Mouse (Mus musculus) midbrain, embryonic 16.5 days (tissue): ENCODE measurements at regions not wholly inside any gene's neighbourhood (a gene's known extent, or its start where the extent isn't known, plus 50 kb on each side); places are given as distances from the start of the nearest gene placed in this dataset.

Source experiments
- ATAC-seq: fragments of 200-750 bp; cut with Nextera tagmentation; 2 replicates; pipeline ENCODE4 v1.8.0; 2017; ENCODE audit warnings: moderate TSS enrichment
- H3K27ac ChIP-seq: fragments of 300-500 bp; sonication (generic); 2 replicates; pipeline ENCODE4 v1.5.1; 2014; ENCODE audit warnings: mild to moderate bottlenecking, low read length, mixed read lengths
- H3K27me3 ChIP-seq: fragments of 300-500 bp; sonication (generic); 2 replicates; pipeline ENCODE4 v1.6.1; 2014; ENCODE audit warnings: low read depth, low read length, mixed read lengths; ENCODE audit not compliant: control insufficient read depth, insufficient read depth
- H3K36me3 ChIP-seq: fragments of 300-500 bp; sonication (generic); 2 replicates; pipeline ENCODE4 v1.6.1; 2014; ENCODE audit warnings: mild to moderate bottlenecking, low read length, moderate library complexity, mixed read lengths; ENCODE audit not compliant: control insufficient read depth, insufficient read depth
- H3K4me1 ChIP-seq: fragments of 300-500 bp; sonication (generic); 2 replicates; pipeline ENCODE4 v1.6.1; 2014; ENCODE audit warnings: mild to moderate bottlenecking, low read length, mixed read lengths; ENCODE audit not compliant: control insufficient read depth, insufficient read depth
- H3K4me2 ChIP-seq: fragments of 300-500 bp; sonication (generic); 2 replicates; pipeline ENCODE4 v1.6.1; 2014; ENCODE audit warnings: mild to moderate bottlenecking, low read length, mixed read lengths
- H3K4me3 ChIP-seq: fragments of 300-500 bp; sonication (generic); 2 replicates; pipeline ENCODE4 v1.5.1; 2014; ENCODE audit warnings: low read depth, mild to moderate bottlenecking, low read length, moderate library complexity, mixed read lengths
- H3K9ac ChIP-seq: fragments of 300-500 bp; sonication (generic); 2 replicates; pipeline ENCODE4 v1.6.1; 2014; ENCODE audit warnings: low read depth, low read length, mixed read lengths
- H3K9me3 ChIP-seq: fragments of 300-500 bp; sonication (generic); replicated peaks from 2 replicates; pipeline ENCODE4 v1.6.1; 2014; ENCODE audit warnings: mild to moderate bottlenecking, low read length, mixed read lengths; ENCODE audit not compliant: control insufficient read depth, poor library complexity, severe bottlenecking
- WGBS: fragments of 180-500 bp; shearing (Covaris S2); extraction: QIAGEN DNeasy Blood & Tissue Kit; methylation state at CpG from one replicate; pipeline ENCODE4 v1.1.7; 2014; 5-methylcytosine and 5-hydroxymethylcytosine counted together

DNA sequence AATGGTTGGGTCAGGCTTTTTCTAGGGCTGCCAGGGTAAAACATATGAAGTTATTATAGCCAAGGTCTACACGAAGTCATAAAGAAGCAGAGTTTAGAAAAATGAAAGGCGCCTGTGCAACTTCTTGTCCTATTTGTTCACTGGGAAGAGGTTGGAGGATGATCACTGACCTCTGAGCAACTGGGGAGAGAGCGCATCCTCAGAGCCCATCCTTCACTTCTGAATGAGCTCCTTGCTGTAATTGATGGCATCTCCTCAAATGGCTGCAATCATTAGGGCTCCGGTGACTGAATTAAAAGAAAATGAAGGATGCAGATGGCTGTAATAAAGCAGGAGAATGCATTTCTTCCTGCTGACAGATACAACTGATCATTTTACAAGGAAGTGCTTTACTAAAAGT, 1117.4 kb upstream of the Nudt12 start:
- no peak for ATAC-seq
- Histone ChIP-seq H3K9ac (no peak overlapping the region), H3K36me3 (no peaks in the 10 kb centered on the region), H3K4me2 (no peak overlapping the region), H3K9me3 (no peaks in the 10 kb centered on the region), H3K4me3 (no peak overlapping the region), H3K27ac (no peak overlapping the region), H3K4me1 (no peaks in the 10 kb centered on the region), H3K27me3 (no peaks in the 10 kb centered on the region)
- WGBS: 80% methylated on average over 4 of the region's 4 CpGs

DNA sequence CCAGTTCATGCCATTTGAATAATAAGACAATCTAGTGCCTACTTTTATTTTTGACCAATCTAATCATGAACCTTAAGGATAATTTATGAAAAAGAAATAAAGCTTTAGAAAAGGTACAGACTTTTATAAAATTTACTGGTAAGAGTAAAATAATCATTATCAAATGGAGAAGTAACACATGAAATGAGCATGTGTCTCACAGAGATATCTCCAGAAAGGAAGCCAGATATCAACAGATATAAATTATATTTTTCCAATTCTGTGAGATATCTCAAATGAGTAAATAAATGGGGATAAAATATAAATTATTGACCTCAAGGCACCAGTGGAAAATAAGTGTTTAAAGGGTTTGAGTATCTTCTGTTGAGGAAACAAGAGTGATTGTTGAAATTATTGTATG, 1085.6 kb upstream of the Nudt12 start:
- no peaks in the 10 kb centered on the region for H3K9me3 ChIP-seq
- H3K9ac ChIP-seq: no peak overlapping the region
- no peak for ATAC-seq
- H3K36me3 ChIP-seq: no peaks in the 10 kb centered on the region
- H3K4me3 ChIP-seq: no peak overlapping the region
- no peaks in the 10 kb centered on the region for H3K27me3 ChIP-seq
- no peaks in the 10 kb centered on the region for H3K4me1 ChIP-seq
- H3K4me2 ChIP-seq: no peak overlapping the region
- no peak overlapping the region for H3K27ac ChIP-seq
